Mouse (Mus musculus): ENCODE measurements around the gene Ep400. TPM values are rescaled to one million over a fixed set of nuclear protein-coding genes. Genes with fewer than 3 reads are reported as not detected.
A peak's percentile ranks its signal among the peaks of the same experiment; 100 is the strongest.

Gene Ep400
- total RNA-seq, 1 experiment from 2014 or later = 96.4 TPM

DNA sequence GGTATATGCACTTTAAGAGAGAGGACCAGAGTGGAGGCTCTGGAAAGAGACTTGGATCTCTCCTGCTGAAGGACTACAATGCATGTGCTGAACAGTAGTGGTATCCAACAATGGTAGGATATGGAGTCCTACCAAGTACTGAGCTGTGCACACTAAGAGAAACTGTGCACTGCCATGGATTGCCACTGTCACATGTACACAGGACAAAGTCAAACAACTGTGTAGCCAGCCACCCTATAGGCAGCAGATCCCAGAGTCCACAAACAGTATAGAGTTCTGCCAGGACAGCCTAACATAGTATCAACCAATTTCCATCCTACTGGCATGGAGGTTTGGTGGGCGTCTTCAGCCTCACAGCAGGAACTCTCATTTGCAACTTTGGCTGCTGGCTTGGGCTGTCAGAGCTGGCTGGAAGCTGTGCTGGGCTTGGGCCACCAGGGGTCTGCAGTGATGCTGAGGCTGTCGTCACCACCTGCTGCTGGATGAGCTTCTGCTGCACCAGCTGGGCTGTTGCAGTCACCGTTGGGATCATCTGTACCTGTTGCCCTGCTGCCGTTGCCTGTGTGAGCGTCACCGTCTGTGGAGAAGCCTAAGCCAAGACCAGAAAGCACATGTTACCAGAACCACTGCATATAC lies 104.9 kb downstream of the Ep400 start:
- DNase-seq = no peak

DNA sequence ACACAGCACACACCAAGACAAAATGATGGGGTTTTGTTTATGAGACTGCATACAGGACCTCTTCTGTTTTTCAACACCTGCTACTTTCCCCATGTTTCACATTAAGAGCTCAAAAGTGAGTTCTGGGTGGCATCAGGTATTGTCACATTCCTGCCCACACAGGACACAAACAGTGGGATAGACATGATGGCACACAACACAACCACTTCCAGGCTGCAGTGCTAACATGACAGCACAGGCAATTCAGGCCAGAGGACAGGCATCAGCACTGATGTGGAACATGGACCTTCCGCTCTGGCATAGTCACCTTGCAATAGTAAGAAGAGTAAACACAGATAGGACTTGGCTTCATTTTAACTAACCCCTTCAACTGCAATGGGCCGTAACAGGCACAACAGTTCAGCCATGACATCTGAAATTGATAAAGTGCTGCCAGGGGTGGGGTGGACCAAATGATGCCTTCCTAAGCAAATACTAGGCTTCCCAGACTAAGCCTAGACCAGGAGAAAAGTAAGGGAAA lies 105.7 kb downstream of the Ep400 start:
- no peak for DNase-seq

DNA sequence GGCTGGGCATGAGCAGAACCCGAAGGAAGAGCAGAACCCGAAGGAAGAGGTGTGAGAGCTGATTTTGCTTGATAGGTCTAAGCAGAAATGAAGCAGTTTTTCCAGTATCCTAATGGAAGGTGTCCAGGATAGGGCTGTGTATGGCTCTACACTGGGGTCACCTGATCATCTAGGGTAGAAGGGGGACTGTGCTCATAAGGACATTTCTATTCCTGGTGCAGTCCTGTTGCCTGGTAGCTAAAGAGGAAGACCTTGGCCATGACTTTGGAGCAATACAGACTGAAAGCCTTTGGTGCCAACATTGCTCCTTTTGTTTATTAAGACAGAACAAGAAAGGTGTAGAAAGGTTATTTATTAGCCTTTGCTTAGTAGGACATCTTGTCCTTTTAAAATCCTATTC lies 106.5 kb downstream of the Ep400 start:
- DNase-seq = no peak

DNA sequence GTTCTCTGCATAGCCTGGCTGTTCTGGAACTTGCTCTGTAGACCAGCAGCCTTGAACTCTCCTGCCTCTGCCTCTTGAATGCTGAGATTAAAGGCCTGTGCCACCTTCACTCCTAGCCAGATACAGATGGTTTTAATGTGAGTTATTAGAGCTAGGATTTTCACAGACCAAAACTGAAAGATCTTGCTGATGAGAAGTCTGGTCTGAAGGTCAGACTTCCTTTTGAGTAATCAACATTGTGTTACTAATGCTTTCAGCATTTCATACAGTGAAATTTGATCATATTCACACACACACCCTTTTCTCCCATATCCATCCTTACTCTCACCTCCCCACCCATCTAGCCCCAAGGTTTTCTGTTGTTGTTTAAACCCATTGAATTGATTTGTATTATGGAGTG lies 110.8 kb downstream of the Ep400 start:
- DNase-seq = no peak

DNA sequence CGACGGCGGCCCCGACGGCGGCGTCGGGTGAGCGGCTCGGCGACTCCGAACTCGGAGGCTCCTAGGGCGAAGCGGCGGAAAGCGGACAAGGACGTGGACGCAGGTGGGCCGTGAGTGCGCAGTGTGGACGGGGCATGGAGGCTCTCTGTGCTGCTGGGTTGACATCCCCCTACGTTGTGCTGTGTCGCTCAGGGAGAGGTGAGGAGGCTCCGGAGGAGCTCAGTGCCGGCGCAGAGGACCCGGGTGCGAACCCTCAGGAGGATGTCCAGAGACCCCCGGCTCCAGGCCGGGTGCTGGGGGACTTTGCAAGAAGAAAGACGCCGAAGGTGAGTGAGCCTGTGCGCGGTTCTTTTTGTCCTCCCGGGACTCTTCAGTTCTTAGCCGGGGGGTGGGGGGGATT lies 116.8 kb downstream of the Ep400 start:
- no peak for DNase-seq

DNA sequence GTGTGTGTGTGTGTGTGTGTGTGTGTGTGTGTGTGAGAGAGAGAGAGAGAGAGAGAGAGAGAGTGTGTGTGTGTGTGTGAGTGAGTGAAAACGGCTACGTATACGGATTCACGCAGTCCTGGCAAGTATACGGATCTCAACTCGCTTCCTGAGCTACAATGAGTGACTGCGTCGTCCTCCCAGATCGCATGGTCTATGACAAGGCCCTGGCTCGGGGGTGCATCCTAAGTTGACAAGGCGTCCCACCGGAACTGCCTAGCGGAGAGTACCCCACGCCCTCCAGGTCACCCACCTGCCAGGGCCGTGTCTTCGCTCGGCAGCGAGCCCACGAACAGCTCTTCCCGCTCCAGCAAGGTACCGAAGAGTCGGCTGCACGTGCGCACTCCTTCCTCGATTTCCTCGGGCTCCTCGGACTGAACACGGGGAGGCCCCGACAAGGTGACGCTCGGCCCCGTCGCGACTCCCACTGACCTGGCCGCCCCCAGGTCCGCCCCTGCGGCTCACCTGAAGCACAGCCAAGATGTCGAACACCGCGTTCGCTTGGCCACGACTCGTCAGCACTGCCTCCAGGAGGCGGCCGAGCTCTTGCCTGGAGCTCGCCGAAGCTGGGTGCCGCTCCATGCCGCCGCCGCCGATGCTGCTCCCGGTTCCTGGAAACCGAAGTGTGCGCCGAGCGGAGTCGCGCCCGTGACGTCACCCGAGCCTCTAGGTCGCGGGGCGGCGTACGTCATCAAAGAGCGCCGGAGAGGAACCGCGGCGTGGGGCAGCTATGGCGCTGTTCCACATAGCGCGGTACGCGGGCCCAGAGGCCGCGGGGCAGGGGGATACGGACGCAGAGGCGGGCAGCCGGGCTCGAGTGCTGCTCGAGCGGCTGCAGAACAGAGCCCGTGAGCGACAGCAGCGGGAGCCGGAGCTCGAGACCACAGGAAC lies 117.5 kb downstream of the Ep400 start, which contains the start of the genes Noc4l and Ddx51:
Gene Noc4l, minus strand, starts transcription at position 699 of the 930 bp plus-strand sequence.
Gene Ddx51, plus strand, starts transcription at position 733 of the 930 bp plus-strand sequence.
- peak; percentile 98 for DNase-seq

DNA sequence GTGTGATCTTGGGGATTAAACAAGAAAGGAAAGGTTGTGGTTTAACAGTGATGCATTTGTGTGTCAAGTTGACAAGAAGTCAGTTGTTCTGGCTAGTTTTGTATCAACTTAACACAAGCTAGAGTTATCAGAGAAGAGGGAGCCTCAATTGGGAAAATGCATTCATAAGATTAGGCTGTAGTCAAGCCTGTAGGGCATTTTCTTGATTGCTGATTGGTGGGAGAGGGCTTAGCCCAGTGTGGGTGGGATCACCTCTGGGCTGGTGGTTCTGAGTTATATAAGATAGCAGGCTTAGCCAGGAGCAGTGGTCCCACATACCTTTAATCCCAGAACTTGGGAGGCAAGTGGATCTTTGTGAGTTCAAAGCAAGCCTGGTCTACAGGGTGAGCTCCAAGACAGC lies 124.1 kb downstream of the Ep400 start:
- DNase-seq = no peak

DNA sequence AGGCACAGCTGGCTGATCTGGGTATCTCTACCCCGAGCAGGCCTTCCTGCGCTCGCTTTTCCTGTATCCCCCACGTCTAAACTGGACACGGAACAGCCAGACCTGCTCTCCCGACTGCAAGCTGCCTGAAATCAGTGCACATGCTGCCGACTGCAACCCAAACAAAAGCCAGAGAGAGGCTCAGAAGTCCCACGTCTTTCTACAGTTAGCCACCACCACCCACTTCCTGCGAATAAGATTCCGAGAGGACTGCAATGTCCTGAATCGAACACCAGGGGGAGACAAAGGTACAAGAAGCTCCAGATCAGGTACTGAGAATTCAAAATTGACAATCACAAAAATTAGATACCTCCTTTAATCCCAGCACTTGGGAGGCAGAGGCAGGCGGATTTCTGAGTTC lies 131.1 kb downstream of the Ep400 start:
- DNase-seq = peak; percentile 47

DNA sequence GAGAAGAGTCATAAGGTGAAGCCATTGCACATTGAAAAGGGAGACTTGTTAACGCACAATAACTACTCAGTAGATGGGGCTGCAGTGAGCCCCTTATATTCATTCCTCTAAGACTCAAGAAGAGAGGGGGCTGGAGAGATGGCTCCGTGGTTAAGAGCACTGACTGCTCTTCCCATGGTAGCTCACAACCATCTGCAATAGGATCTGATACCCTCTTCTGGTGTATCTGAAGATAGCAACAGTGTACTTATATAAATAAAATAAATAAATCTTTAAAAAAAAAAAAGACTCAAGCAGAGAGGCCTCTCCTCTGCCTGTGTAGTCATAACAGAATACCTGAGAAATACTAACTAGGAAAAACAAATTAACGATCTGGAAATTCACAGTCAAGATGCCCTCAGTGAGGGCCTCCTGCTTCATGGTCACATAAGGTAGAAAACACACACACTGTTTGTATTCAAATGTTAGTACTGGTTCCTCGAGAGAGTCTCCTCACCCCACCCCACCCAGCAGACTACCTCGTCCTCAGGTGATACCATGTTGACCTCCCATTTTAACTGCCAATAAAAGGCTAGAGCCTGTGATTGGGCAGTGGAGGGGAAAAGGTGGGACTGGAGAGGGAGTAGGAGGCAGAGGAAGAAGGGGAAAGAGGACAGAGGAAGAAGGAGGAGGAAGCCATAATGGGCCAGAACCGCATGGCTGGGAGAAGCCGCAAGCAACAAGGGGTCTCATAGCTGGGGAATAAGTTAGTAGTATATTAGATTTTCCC lies 132.0 kb downstream of the Ep400 start:
- DNase-seq = no peak

DNA sequence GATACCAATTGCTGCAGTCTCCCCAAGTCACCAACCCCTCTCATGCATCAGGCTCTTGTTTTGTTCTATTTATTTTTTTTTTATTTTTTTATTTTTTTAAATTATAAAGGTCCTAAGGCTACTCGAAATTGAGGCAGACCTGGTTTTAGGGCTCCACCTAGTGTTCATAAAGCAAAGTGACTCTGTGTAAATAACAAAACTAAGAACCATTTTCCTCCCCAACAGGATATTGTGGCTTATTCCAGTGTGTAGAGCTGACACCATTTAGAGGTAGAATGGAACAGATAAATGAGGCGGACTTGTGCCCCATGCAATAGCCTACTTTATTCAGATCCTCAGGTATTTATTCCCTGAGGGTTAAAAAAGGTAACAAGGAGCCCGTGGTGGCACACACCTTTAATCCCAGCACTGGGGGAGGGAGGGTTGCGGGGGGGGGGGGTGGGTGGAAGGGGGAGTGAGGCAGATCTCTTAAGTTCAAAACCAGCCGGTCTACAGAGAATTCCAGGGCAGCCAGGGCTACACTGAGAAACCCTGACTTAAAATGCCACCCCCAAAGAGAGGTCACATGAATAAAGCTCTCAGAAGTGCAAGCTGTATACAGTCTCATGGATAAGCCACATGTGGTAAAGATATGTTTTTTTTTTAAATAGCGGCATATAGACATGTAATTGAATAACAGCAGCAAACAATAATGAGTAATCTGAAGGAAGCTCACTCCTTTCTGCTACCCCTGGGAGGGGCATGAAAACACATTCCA lies 134.4 kb downstream of the Ep400 start:
- no peak for DNase-seq

DNA sequence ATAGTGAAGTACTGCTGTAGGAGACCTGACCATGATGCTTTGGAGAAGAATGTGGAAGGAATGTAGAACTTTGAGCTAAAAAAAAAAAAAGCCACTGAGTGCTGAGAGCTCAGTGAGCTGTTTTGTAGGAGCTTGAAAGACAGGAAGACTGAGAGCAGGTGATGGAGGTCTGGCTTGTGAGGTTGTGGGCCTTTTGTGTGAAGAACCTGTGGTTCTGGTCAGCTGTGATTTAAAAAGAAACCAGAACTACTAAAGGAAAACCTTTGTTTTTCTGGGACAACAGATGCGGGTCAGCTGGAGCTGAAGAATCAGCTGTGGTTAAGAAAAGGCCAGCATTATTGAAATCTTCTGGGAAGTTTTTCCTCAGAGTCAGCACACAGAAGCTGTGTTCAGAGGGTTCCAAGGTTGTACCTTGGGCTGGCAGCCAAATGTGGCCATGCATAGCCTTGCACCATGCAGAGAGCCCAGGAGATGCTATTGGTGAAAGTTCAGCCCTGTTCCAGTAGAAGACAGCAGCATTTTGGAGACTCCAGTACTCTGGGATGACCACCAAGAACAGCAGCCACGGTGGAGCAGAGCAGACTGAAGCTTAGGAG lies 140.9 kb downstream of the Ep400 start:
- DNase-seq = peak; percentile 82

DNA sequence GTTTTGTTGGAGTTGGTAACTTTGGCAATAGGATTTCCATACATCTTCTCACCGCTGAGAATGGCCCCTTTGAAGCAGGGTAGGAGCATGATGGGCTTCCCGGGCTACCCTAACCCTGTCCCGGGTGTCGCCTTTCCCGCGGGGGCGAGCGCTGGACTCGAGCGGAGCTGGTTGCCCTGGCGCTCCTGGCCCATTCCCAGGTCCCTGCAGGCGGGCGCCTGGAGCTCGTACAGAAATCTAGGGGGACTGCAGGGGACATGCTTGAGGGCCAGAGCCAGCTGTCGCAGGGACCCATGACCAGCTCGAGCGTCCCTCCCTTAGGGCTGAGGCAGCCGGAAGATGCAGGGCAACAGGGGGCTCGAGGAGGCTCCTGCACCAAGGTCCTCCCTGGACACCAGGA lies 142.4 kb downstream of the Ep400 start:
- DNase-seq = no peak

DNA sequence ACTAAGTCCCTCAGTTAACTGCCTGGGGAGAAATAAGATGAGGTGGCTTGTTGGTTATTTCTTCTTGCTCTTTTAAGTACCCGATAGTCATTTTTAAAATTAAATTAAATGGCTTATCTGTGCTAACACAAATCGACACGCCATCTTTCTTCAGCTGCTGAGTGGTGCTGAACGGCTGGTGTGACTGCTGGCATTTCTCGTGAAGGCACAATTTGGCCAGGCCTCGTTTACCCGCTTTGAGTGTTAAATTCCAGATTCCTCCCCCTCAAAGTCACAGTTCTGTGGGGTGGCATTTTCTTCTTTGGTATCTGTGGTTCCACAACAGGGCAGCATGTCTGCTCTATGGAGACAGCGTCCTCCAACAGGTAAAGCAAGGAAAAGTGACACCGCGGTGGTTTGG lies 143.2 kb downstream of the Ep400 start:
- DNase-seq = no peak

DNA sequence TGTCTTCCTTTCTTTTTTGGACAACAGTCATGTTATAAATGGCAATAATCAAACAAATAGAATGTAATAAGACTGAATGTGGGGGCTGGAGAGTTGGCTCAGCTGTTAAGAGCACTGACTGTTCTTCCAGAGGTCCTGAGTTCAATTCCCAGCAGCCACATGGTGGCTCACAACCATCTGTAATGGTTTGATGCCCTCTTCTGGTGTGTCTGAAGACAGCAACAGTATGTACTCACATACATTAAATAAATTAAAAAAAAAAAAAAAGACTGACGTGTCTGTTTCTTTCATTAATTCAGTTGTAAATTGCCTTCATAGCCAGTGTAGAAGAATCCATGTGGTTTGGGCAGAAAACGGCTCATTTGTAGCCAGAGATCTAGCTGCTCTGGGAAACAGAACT lies 146.2 kb downstream of the Ep400 start:
- no peak for DNase-seq

DNA sequence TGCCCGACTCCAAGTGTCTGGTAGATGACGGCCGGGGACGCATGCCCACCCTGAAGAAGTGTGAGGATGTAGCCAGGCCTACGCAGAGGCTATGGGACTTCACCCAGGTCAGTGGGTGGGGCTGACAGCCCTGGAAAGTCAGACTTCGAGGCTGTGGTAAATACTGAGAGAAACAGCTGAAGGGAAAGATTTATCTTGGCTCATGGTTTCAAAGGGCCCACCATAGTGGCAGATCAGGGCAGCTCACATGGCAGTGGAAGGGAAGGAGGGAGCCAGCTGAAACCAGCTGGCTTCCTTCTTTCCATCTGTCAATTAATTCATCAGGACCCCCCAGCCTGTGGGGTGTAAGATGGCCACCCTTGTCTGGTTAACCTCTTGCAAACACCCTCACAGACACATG lies 151.3 kb downstream of the Ep400 start:
- DNase-seq = no peak

Small RNAs within 50 kb of the gene (microRNA-seq; reads per million reads assigned to microRNA genes)
- 0.69 to 1.1 reads per million in 2 experiments for gene Mir7026

Other genes with a start within 250 kb of the Ep400 start
- 0.09 and 0.33 TPM in 2 replicates for gene Galnt9, start 226.4 kb downstream of the Ep400 start, total RNA-seq (2021)
- gene Noc4l, start 117.3 kb downstream of the Ep400 start, total RNA-seq (2021) = 17.6 and 28.2 TPM in 2 replicates
- 15.5 and 19.6 TPM in 2 replicates for gene Ddx51, start 117.3 kb downstream of the Ep400 start, total RNA-seq (2021)
- gene Pus1, start 9.9 kb upstream of the Ep400 start, total RNA-seq (2021) = 51.6 and 56.1 TPM in 2 replicates
- gene Ulk1, start 39.4 kb upstream of the Ep400 start, total RNA-seq (2021) = 61.5 and 61.8 TPM in 2 replicates
- 16.9 and 17.8 TPM in 2 replicates for gene Hscb, start 69.1 kb upstream of the Ep400 start, total RNA-seq (2021)
- 4.1 and 7.6 TPM in 2 replicates for gene Chek2, start 69.3 kb upstream of the Ep400 start, total RNA-seq (2021)
- gene Ttc28, start 109.1 kb upstream of the Ep400 start, total RNA-seq (2021) = 19.6 and 22.9 TPM in 2 replicates